Comparison of ENCODE assay signal across 12 mouse cellular contexts in the genomic region with DNA sequence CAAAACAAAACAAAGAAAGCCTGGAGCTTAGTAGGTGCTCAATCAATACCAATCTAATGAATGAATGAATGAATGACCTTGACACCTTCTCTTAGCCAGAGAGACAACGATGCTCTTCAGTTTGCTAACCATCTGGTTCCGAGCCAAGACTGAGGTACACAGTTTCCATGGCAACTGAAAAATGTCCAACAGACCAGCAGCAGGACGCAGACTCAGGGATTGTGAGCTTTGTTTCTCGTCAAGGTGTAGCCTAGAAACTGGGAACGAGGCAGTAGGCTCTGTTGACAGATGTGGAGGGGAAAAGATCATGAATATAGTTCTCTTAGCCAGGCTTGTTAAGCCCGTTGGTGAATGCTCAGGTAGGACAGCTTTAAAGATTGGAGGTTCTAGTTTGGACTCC. TPM values are rescaled to one million over a fixed set of nuclear protein-coding genes. Genes with fewer than 3 reads are reported as not detected.
DNase-seq lines count a peak whose midpoint lies in the region; ATAC-seq and TF ChIP-seq lines count a peak whose summit lies in the region.
"Had no signal": no experiment of that assay in that cellular context is flagged by ENCODE, and none has a peak within 500 bp of the region (broad histone marks: within the 10 kb centered on the region; RNA-seq: fewer than 3 reads in every experiment).

No protein-coding gene starts in this region.

- peak overlapping the region; percentile 100; the same call in 1 of the 2 replicates for H3K27ac ChIP-seq in kidney, embryonic 15.5 days
- peak overlapping the region; percentile 52; the same call in 1 of the 2 replicates for H3K27ac ChIP-seq in hindbrain, embryonic 14.5 days
- H3K27ac ChIP-seq in heart, embryonic 12.5 days (ENCODE audit: poor library complexity, severe bottlenecking): no peak overlapping the region
- H3K27ac ChIP-seq: liver, embryonic 15.5 days had no signal

- DNase-seq in cerebellum, adult 11 months: peak; percentile 57
- DNase-seq in kidney, postnatal 25 days: no peak
- peak; percentile 79 for DNase-seq in brain, embryonic 14.5 days (ENCODE audit: low read depth)
- DNase-seq in hindbrain, embryonic 14.5 days (ENCODE audit: low spot score): peak; percentile 69
- DNase-seq in urinary bladder, postnatal 36 days (ENCODE audit: low spot score in 2 of 2): no peak
- DNase-seq: gastrocnemius, postnatal 25 days had no signal

- no peak for ATAC-seq in cerebellum, adult (ENCODE audit: insufficient number of reproducible peaks, low FRiP score, low TSS enrichment)
- no peak for ATAC-seq in kidney, embryonic 15.5 days (replicated peaks; ENCODE audit: low FRiP score)
- no peak for ATAC-seq in hindbrain, embryonic 14.5 days (ENCODE audit: low FRiP score)
- no peak for ATAC-seq in heart, embryonic 12.5 days (ENCODE audit: insufficient number of reproducible peaks, low FRiP score)

- H3K4me1 ChIP-seq in kidney, embryonic 15.5 days: peaks cover 22% of the 10 kb centered on the region
- H3K4me1 ChIP-seq in hindbrain, embryonic 14.5 days (replicated peaks; ENCODE audit: control insufficient read depth, insufficient read depth, low read length): peaks cover 18% of the 10 kb centered on the region
- peaks cover 12% of the 10 kb centered on the region for H3K4me1 ChIP-seq in heart, embryonic 12.5 days (replicated peaks)

- H3K36me3 ChIP-seq in kidney, embryonic 15.5 days: no peaks in the 10 kb centered on the region
- H3K36me3 ChIP-seq in hindbrain, embryonic 14.5 days (replicated peaks; ENCODE audit: control insufficient read depth, insufficient read depth): no peaks in the 10 kb centered on the region; the same call in 1 of the 2 replicates
- H3K36me3 ChIP-seq in heart, embryonic 12.5 days: no peaks in the 10 kb centered on the region
- H3K36me3 ChIP-seq: liver, embryonic 15.5 days had no signal

- H3K27me3 ChIP-seq in kidney, embryonic 15.5 days: no peaks in the 10 kb centered on the region
- no peaks in the 10 kb centered on the region for H3K27me3 ChIP-seq in hindbrain, embryonic 14.5 days (ENCODE audit: control insufficient read depth, insufficient read depth, low read length)
- no peaks in the 10 kb centered on the region for H3K27me3 ChIP-seq in heart, embryonic 12.5 days (replicated peaks)
- H3K27me3 ChIP-seq: megakaryocyte, embryonic 14.5 days had no signal

- H3K9me3 ChIP-seq in kidney, embryonic 15.5 days (replicated peaks): no peaks in the 10 kb centered on the region
- no peaks in the 10 kb centered on the region for H3K9me3 ChIP-seq in hindbrain, embryonic 14.5 days (ENCODE audit: control insufficient read depth, low read length)
- 0 out of 2 replicates have a peak, but pooled peaks cover 5% of the 10 kb centered on the region for H3K9me3 ChIP-seq in heart, embryonic 12.5 days (replicated peaks)
- H3K9me3 ChIP-seq: liver, embryonic 15.5 days had no signal

- H3K4me2 ChIP-seq in kidney, embryonic 15.5 days: no peak overlapping the region
- H3K4me2 ChIP-seq in hindbrain, embryonic 14.5 days (replicated peaks): 0 out of 2 replicates have a peak overlapping the region, but pooled peaks have one; percentile 100
- no peak overlapping the region for H3K4me2 ChIP-seq in heart, embryonic 12.5 days
- H3K4me2 ChIP-seq: liver, embryonic 15.5 days had no signal

- H3K4me3 ChIP-seq in kidney, embryonic 15.5 days (replicated peaks): no peak overlapping the region
- no peak overlapping the region for H3K4me3 ChIP-seq in hindbrain, embryonic 14.5 days (replicated peaks; ENCODE audit: low read length)
- no peak overlapping the region for H3K4me3 ChIP-seq in heart, embryonic 12.5 days
- H3K4me3 ChIP-seq: erythroblast, embryonic 14.5 days; liver, embryonic 15.5 days; megakaryocyte, embryonic 14.5 days had no signal

- 62% methylated on average over 6 of the region's 6 CpGs for WGBS in kidney, embryonic 15.5 days
- 18% methylated on average over 6 of the region's 6 CpGs for WGBS in hindbrain, embryonic 14.5 days
- WGBS in heart, embryonic 12.5 days: 60% methylated on average over 6 of the region's 6 CpGs

- no peak overlapping the region for H3K9ac ChIP-seq in kidney, embryonic 15.5 days
- 0 out of 2 replicates have a peak overlapping the region, but pooled peaks have one; percentile 97 for H3K9ac ChIP-seq in hindbrain, embryonic 14.5 days
- no peak overlapping the region for H3K9ac ChIP-seq in heart, embryonic 12.5 days
- H3K9ac ChIP-seq: liver, embryonic 15.5 days had no signal

- TF ChIP-seq CTCF in brain, embryonic 14.5 days (IDR thresholded peaks at IDR 0.05; ENCODE audit: borderline replicate concordance, extremely low read depth, insufficient read depth, insufficient read length): no peak

- no peak for TF ChIP-seq POLR2A in brain, embryonic 14.5 days (IDR thresholded peaks at IDR 0.05; ENCODE audit: borderline replicate concordance, extremely low read depth, insufficient read depth, insufficient read length, poor library complexity, severe bottlenecking)

RNA-seq across cellular contexts. Expression of gene Patz1, which starts 1.5 kb away (rescaled TPM):
- polyA plus RNA-seq in kidney, embryonic 15.5 days (2015; fragmentation: Nextera tagmentation; extraction: Ambion mirVana): 57.3 and 60.4 TPM in 2 replicates
- 96.7 and 102 TPM in 2 replicates for polyA plus RNA-seq in brain, embryonic 14.5 days (2012; rRNA removed)
- polyA plus RNA-seq in hindbrain, embryonic 14.5 days (2014; fragmentation: Nextera tagmentation; extraction: Ambion mirVana): 47.6 and 50.4 TPM in 2 replicates
- polyA plus RNA-seq in heart, embryonic 12.5 days (2016; fragmentation: Nextera tagmentation; extraction: Ambion mirVana): 35.6 and 39.5 TPM in 2 replicates

RNA-seq across cellular contexts. Expression of gene Drg1, which starts 20.9 kb away (rescaled TPM):
- polyA plus RNA-seq in kidney, embryonic 15.5 days (2015; fragmentation: Nextera tagmentation; extraction: Ambion mirVana): 223 and 224 TPM in 2 replicates
- polyA plus RNA-seq in brain, embryonic 14.5 days (2012; rRNA removed): 85.8 and 96.3 TPM in 2 replicates
- 206 and 216 TPM in 2 replicates for polyA plus RNA-seq in hindbrain, embryonic 14.5 days (2014; fragmentation: Nextera tagmentation; extraction: Ambion mirVana)
- polyA plus RNA-seq in heart, embryonic 12.5 days (2016; fragmentation: Nextera tagmentation; extraction: Ambion mirVana): 159 and 171 TPM in 2 replicates

RNA-seq across cellular contexts. Expression of gene Pik3ip1, which starts 43.1 kb away (rescaled TPM):
- 11.4 and 13.2 TPM in 2 replicates for polyA plus RNA-seq in kidney, embryonic 15.5 days (2015; fragmentation: Nextera tagmentation; extraction: Ambion mirVana)
- 17.0 and 24.6 TPM in 2 replicates for polyA plus RNA-seq in brain, embryonic 14.5 days (2012; rRNA removed)
- polyA plus RNA-seq in hindbrain, embryonic 14.5 days (2014; fragmentation: Nextera tagmentation; extraction: Ambion mirVana): 20.9 and 21.3 TPM in 2 replicates
- 20.2 and 21.3 TPM in 2 replicates for polyA plus RNA-seq in heart, embryonic 12.5 days (2016; fragmentation: Nextera tagmentation; extraction: Ambion mirVana)

Comparison
In these comparisons a context has a peak if more than half of its experiments do, and no peak if none do; other contexts are left out.
1. DNase-seq: peak in cerebellum, adult 11 months (single experiment), brain, embryonic 14.5 days (single experiment) and hindbrain, embryonic 14.5 days (single experiment); none in kidney, postnatal 25 days (0 of 2) and urinary bladder, postnatal 36 days (0 of 2).